Mouse (Mus musculus) monocyte, adult 5-6 weeks (primary cell): ENCODE measurements around the gene Edem2. TPM values are rescaled to one million over a fixed set of nuclear protein-coding genes. Genes with fewer than 3 reads are reported as not detected.
A peak's percentile ranks its signal among the peaks of the same experiment; 100 is the strongest.
"Not testable (repeated sequence)": the region's sequence is repeated elsewhere in the genome, so short reads cannot be mapped to it uniquely, and the experiment has no call there.

Experiments used
- ATAC-seq: fragments of 153-309, 156-312 bp; replicated peaks from 2 replicates; pipeline ENCODE4 v1.8.0; 2017; ENCODE audit warnings: mild to moderate bottlenecking; ENCODE audit not compliant: low TSS enrichment, insufficient number of reproducible peaks, severe bottlenecking, poor library complexity, low FRiP score
- total RNA-seq: library from RNA; stranded (forward); fragments of 200-1000, 200-491, 200-594 nt; gene quantifications from 3 replicates; pipeline ENCODE4 v1.2.3, GENCODE M21; 2017

The Edem2 gene
- total RNA-seq, 1 experiment from 2014 or later = 37.4 TPM

GRCm38 (mm10) chr2:155742211-155742610 lies 12.9 kb upstream of the Edem2 start:
- ATAC-seq = no peak

- ATAC-seq = no peak
Observed at GRCm38 (mm10) chr2:155737803-155738202, 8.5 kb upstream of the Edem2 start.

GRCm38 (mm10) chr2:155736936-155737335 lies 7.7 kb upstream of the Edem2 start:
- no peak for ATAC-seq

GRCm38 (mm10) chr2:155735766-155736165 lies 6.5 kb upstream of the Edem2 start, which contains the start of gene Gm17581:
Gm17581 (minus strand) TSS chr2:155735866.
- ATAC-seq = not testable (repeated sequence)

- no peak for ATAC-seq
Observed at GRCm38 (mm10) chr2:155735080-155735479, 5.8 kb upstream of the Edem2 start.

GRCm38 (mm10) chr2:155728742-155729141 lies 533 bp downstream of the Edem2 start:
- ATAC-seq = no peak

GRCm38 (mm10) chr2:155727764-155728395 lies 1.4 kb downstream of the Edem2 start:
- ATAC-seq = no peak

GRCm38 (mm10) chr2:155726302-155726701 lies 3.0 kb downstream of the Edem2 start:
- no peak for ATAC-seq

- no peak for ATAC-seq
Observed at GRCm38 (mm10) chr2:155724526-155724925, 4.7 kb downstream of the Edem2 start.

- no peak for ATAC-seq
Observed at GRCm38 (mm10) chr2:155724036-155724435, 5.2 kb downstream of the Edem2 start.

- ATAC-seq = no peak
Observed at GRCm38 (mm10) chr2:155720585-155720984, 8.7 kb downstream of the Edem2 start.

- no peak for ATAC-seq
Observed at GRCm38 (mm10) chr2:155717082-155717990, 11.9 kb downstream of the Edem2 start.

GRCm38 (mm10) chr2:155710557-155710956 lies 18.7 kb downstream of the Edem2 start:
- no peak for ATAC-seq

GRCm38 (mm10) chr2:155707251-155707650 lies 22.0 kb downstream of the Edem2 start:
- ATAC-seq = no peak

GRCm38 (mm10) chr2:155703630-155704029 lies 25.6 kb downstream of the Edem2 start:
- ATAC-seq = no peak

- no peak for ATAC-seq
Observed at GRCm38 (mm10) chr2:155701399-155701919, 27.8 kb downstream of the Edem2 start.

GRCm38 (mm10) chr2:155698443-155698842 lies 30.8 kb downstream of the Edem2 start:
- ATAC-seq = not testable (repeated sequence)

- ATAC-seq = no peak
Observed at GRCm38 (mm10) chr2:155696851-155697250, 32.4 kb downstream of the Edem2 start.

GRCm38 (mm10) chr2:155696091-155696558 lies 33.1 kb downstream of the Edem2 start:
- ATAC-seq = peak; percentile 62; the same call in 1 of the 2 replicates
